Mouse (Mus musculus) intestine, embryonic 16.5 days (tissue): ENCODE results near the gene Gps1. TPM values are rescaled to one million over a fixed set of nuclear protein-coding genes. Genes with fewer than 3 reads are reported as not detected.
A peak's percentile ranks its signal among the peaks of the same experiment; 100 is the strongest.
"Not testable (repeated sequence)": the region's sequence is repeated elsewhere in the genome, so short reads cannot be mapped to it uniquely, and the experiment has no call there.

Experiments used
- ATAC-seq: fragments of 200-750 bp; cut with Nextera tagmentation; 2 replicates; pipeline ENCODE4 v1.8.0; 2017; ENCODE audit warnings: moderate TSS enrichment, moderate library complexity
- H3K27ac ChIP-seq: fragments of 300-500 bp; sonication (generic); 2 replicates; pipeline ENCODE4 v1.5.1; 2014; ENCODE audit warnings: mild to moderate bottlenecking, low read length
- H3K27me3 ChIP-seq: fragments of 300-500 bp; sonication (generic); replicated peaks from 2 replicates; pipeline ENCODE4 v1.6.1; 2014; ENCODE audit warnings: low read length, control low read depth, mixed read lengths; ENCODE audit not compliant: control insufficient read depth, insufficient read depth
- H3K36me3 ChIP-seq: fragments of 300-500 bp; sonication (generic); 2 replicates; pipeline ENCODE4 v1.6.1; 2014; ENCODE audit warnings: low read length, control low read depth; ENCODE audit not compliant: control insufficient read depth, insufficient read depth
- H3K4me1 ChIP-seq: fragments of 300-500 bp; sonication (generic); 2 replicates; pipeline ENCODE4 v1.6.1; 2014; ENCODE audit warnings: low read length, control low read depth, mixed read lengths; ENCODE audit not compliant: control insufficient read depth, insufficient read depth
- H3K4me2 ChIP-seq: fragments of 300-500 bp; sonication (generic); 2 replicates; pipeline ENCODE4 v1.6.1; 2014; ENCODE audit warnings: low read depth, low read length, control low read depth
- H3K4me3 ChIP-seq: fragments of 300-500 bp; sonication (generic); 2 replicates; pipeline ENCODE4 v1.5.1; 2014; ENCODE audit warnings: mild to moderate bottlenecking, low read length
- H3K9ac ChIP-seq: fragments of 300-500 bp; sonication (generic); 2 replicates; pipeline ENCODE4 v1.6.1; 2014; ENCODE audit warnings: low read depth, low read length
- H3K9me3 ChIP-seq: fragments of 300-500 bp; sonication (generic); 2 replicates; pipeline ENCODE4 v1.6.1; 2016; ENCODE audit warnings: low read length, control low read depth; ENCODE audit not compliant: control insufficient read depth
- WGBS: fragments of 180-500 bp; shearing (Covaris S2); extraction: QIAGEN DNeasy Blood & Tissue Kit; methylation state at CpG from one replicate; pipeline ENCODE4 v1.1.7; 2014; 5-methylcytosine and 5-hydroxymethylcytosine counted together
- polyA plus RNA-seq: library from polyadenylated mRNA; unstranded; fragments of >200 nt; fragmentation: Nextera tagmentation; extraction: Ambion mirVana; gene quantifications from 2 replicates; pipeline ENCODE4 v1.2.1, GENCODE M21; 2015

The Gps1 gene
- polyA plus RNA-seq, 1 experiment from 2014 or later: 179 TPM

DNA sequence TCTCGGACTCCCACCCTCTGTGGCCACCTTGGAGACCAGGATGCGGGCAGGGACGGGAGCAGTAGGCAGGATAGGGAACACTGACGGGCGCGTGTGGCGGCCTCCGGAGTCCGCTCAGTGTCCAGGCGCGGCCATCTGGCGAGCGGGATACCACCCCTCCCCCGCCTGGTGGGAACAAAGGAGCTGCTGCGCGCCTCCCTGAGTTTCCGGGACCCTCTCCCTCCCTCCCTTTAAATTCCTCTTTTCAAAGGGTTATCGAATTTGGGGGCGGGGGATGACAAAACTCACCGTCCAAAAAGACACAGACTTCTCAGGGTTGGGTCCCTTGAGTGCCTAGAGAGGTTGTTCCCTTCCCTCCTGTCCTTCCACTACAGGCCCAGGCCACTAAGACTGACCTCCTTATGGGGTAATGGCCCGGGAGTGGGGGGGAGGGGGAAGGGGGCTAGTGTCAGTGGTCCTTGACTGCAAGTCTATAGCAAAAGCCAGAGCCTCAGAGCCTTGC lies 40.8 kb downstream of the Gps1 start:
- 0% methylated on average over 21 of the region's 21 CpGs for WGBS
- Histone ChIP-seq H3K9ac (peak overlapping the region; percentile 96), H3K36me3 (peaks cover 16% of the 10 kb centered on the region)

DNA sequence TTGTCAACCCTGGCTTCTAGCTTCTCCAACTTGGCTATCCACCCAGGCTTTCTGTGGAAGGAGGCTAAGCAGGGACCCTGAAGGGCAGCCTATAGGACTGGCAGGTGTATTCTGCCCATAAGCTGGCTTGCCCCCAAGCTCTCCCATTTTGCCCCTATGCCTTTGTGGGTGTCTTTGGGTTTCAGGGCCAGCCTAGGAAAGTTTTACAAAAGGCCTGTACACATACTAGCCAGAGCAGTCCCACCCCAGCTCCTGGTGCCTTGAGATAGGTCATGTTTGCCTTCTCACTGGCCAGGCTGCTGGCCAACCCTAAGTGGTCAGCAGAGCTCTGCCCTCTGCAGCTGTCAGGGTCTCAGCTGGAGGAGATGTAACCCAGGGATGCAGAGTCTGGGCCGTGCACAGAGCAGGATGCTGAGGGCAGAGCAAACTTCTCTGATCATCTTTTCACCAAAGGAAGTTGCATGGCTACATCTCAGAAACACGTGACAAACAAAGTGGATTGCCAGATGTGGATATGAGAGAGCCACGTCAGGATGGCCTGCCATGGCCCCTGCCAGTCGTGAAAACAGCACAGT lies 41.3 kb downstream of the Gps1 start:
- peak overlapping the region; percentile 79 for H3K4me2 ChIP-seq
- H3K4me3 ChIP-seq: peak overlapping the region; percentile 78; the same call in 1 of the 2 replicates
- ATAC-seq: no peak
- no peaks in the 10 kb centered on the region for H3K27me3 ChIP-seq
- H3K4me1 ChIP-seq: peaks cover 33% of the 10 kb centered on the region
- H3K36me3 ChIP-seq: peaks cover 11% of the 10 kb centered on the region
- H3K27ac ChIP-seq: peak overlapping the region; percentile 96
- H3K9ac ChIP-seq: peak overlapping the region; percentile 96
- WGBS: 40% methylated on average over 4 of the region's 4 CpGs
- no peaks in the 10 kb centered on the region for H3K9me3 ChIP-seq

More for the DNA sequence above, 40.8 kb downstream of the Gps1 start:
- H3K27ac ChIP-seq: peak overlapping the region; percentile 96
- H3K4me2 ChIP-seq: peak overlapping the region; percentile 79
- H3K4me3 ChIP-seq: peak overlapping the region; percentile 78
- peaks cover 33% of the 10 kb centered on the region for H3K4me1 ChIP-seq
- H3K9me3 ChIP-seq: no peaks in the 10 kb centered on the region
- no peaks in the 10 kb centered on the region for H3K27me3 ChIP-seq
- ATAC-seq: peak; percentile 51

- H3K4me2 ChIP-seq: no peak overlapping the region
- H3K27me3 ChIP-seq: no peaks in the 10 kb centered on the region
- no peak overlapping the region for H3K27ac ChIP-seq
- no peak overlapping the region for H3K4me3 ChIP-seq
- H3K9ac ChIP-seq: 0 out of 2 replicates have a peak overlapping the region, but pooled peaks have one; percentile 8
- H3K4me1 ChIP-seq: peaks cover 28% of the 10 kb centered on the region
- 87% methylated on average over 8 of the region's 8 CpGs for WGBS
- no peak for ATAC-seq
- H3K36me3 ChIP-seq: 0 out of 2 replicates have a peak, but pooled peaks cover 3% of the 10 kb centered on the region
- no peaks in the 10 kb centered on the region for H3K9me3 ChIP-seq
These were observed 42.2 kb downstream of the Gps1 start for GRCm38 (mm10) chr11:120826016-120826953.

DNA sequence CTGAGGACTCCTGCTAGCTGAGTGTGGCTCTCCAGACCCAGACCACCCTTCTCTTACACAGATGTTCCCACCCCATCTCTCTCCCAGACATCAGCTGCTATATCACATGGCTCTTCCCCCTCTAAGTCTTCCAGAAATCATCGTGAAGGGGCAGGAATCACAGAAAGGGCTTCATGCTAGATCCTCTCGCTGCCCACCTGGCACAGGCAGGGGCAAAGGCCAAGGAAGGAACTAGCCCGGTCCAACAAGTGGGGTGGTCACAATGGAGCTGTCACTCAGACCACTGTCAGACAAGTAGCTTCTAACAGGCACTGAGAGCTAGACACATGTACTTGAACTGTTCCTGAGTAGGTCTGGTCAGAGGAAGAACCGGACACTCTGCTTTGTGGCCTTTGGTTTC lies 44.3 kb downstream of the Gps1 start:
- no peak for ATAC-seq
- H3K36me3 ChIP-seq: no peaks in the 10 kb centered on the region

DNA sequence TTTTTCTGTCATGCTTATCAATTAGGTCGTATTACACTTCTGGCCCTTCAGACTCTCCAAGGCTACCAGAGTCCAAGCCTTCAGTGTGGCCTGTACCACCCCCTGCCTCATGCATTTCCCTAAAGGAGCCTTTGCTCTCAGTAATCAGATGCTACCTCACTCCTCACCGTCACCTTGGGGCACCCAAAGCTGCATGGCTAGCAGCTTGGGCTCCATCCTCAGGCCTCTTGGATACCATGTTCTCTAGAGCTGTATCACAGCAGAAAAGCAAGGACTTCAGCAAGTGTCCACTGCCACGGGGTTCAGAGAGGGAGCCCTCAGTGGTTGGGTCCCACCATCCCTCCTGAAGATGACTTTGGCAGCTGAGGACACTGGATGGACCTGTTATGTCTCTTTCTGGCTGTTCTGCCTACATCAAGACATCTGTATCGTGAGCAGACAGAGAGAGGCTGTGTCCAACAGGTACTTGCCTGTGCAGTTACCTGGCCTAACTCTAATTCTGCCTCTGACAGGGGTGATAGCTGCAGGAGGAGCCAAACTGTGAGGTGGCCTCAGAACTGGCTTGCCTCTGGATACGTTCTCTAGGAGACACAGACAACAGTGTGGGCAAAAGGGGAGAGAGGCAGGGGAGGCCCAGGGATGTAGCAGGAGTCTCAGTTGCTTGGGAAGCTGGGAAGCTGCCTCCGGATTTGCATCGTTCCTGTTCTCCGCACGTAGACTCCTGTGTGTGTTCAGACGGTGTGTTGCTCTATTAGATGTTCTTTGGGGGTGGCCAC lies 45.9 kb downstream of the Gps1 start:
- WGBS: 84% methylated on average over 10 of the region's 10 CpGs
- Histone ChIP-seq H3K4me2 (no peak overlapping the region), H3K9me3 (no peaks in the 10 kb centered on the region), H3K27me3 (no peaks in the 10 kb centered on the region), H3K36me3 (no peaks in the 10 kb centered on the region), H3K4me3 (no peak overlapping the region), H3K9ac (no peak overlapping the region), H3K27ac (no peak overlapping the region), H3K4me1 (peaks cover 18% of the 10 kb centered on the region)
- ATAC-seq: no peak

More for the DNA sequence above, 44.3 kb downstream of the Gps1 start:
- Histone ChIP-seq H3K27me3 (no peaks in the 10 kb centered on the region), H3K4me1 (peaks cover 12% of the 10 kb centered on the region), H3K9me3 (no peaks in the 10 kb centered on the region), H3K4me2 (no peak overlapping the region), H3K27ac (no peak overlapping the region), H3K9ac (no peak overlapping the region), H3K4me3 (no peak overlapping the region)
- 72% methylated on average over 4 of the region's 4 CpGs for WGBS

DNA sequence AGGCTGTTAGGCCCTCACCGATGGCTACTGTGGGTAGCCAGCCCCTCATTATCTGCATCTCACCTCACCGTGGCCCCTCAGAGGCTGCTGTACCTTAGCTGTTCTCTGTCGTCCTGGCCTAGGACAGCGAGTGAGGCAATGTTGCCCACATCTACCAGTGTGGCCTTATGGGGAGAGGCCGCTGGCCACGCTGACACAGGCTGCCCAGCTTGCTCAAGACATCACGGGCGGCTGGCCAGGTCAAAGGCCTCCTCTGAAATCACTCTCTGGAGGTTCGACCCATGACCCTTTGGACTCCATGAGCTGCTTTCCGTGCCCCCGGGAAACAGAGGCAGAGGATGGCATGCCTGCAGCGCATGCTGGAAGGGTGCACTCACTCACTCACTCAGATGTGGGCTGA lies 46.6 kb downstream of the Gps1 start:
- Histone ChIP-seq H3K27me3 (no peaks in the 10 kb centered on the region), H3K4me1 (peaks cover 11% of the 10 kb centered on the region; the same call in 1 of the 2 replicates), H3K9me3 (no peaks in the 10 kb centered on the region), H3K4me2 (no peak overlapping the region), H3K36me3 (no peaks in the 10 kb centered on the region), H3K4me3 (no peak overlapping the region), H3K27ac (no peak overlapping the region), H3K9ac (no peak overlapping the region)
- no peak for ATAC-seq
- WGBS: 81% methylated on average over 12 of the region's 12 CpGs

DNA sequence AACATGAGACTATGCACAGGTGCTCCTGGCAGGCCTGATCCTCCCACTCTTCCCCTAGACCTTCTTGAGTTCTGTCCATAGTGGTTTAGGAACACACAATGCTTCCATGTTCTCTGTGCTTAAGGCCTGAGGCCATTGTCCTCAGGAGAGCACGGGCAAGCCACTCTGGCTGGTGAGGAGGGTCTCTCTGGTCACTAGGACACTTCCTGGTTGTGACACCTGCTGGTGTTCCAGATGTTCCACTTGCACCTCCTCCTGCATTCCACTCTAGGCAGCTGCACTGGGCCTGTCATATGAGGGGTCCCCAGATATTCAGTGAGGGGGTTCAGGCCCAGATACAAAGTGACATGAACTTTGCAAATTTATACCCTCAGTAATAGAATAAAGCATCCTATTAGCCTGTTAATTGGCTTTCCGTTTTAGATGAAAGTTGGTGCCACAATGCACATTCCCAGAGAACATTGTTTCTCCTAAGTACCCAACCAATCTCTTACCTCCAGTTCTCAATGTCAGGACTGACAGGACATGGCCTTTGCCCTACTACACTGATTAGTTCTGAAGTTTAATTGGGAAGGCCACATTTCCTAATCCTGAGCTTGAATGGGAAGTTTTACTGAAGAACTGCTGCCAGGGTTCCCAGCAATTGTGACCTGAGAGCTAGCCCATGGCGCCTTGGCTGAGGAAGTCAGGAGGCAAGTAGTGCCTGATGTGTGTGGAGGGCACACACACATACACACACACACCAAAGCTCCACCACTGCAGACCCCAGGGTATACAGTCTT lies 47.8 kb downstream of the Gps1 start:
- Histone ChIP-seq H3K4me2 (no peak overlapping the region), H3K9me3 (no peaks in the 10 kb centered on the region), H3K9ac (no peak overlapping the region), H3K36me3 (no peaks in the 10 kb centered on the region), H3K4me3 (no peak overlapping the region), H3K27ac (no peak overlapping the region), H3K27me3 (no peaks in the 10 kb centered on the region), H3K4me1 (0 out of 2 replicates have a peak, but pooled peaks cover 9% of the 10 kb centered on the region)
- 82% methylated on average over 3 of the region's 3 CpGs for WGBS
- no peak for ATAC-seq

GRCm38 (mm10) chr11:120832962-120833361 lies 48.9 kb downstream of the Gps1 start:
- H3K9ac ChIP-seq, H3K4me1 ChIP-seq, H3K36me3 ChIP-seq, H3K4me3 ChIP-seq, H3K4me2 ChIP-seq, H3K9me3 ChIP-seq, H3K27me3 ChIP-seq, ATAC-seq: not testable (repeated sequence)
- H3K27ac ChIP-seq: peak overlapping the region; percentile 85
- WGBS: 86% methylated on average over 5 of the region's 5 CpGs
